Mouse (Mus musculus) liver, embryonic 14.5 days (tissue): ENCODE data around the gene Oprm1. TPM values are rescaled to one million over a fixed set of nuclear protein-coding genes. Genes with fewer than 3 reads are reported as not detected.
A peak's percentile ranks its signal among the peaks of the same experiment; 100 is the strongest.

Source experiments
- ATAC-seq: fragments of 200-750 bp; cut with Nextera tagmentation; 2 replicates; pipeline ENCODE4 v1.8.0; 2017; ENCODE audit warnings: moderate number of reproducible peaks, mild to moderate bottlenecking, moderate library complexity; ENCODE audit not compliant: insufficient read depth
- DNase-seq, 3 experiments: peaks; one replicate each; pipeline ENCODE4 v3.0.0-alpha.2; 2012 to 2013; ENCODE audit warnings: low read depth in 3 of 3, low spot score in 3 of 3
- H3K27ac ChIP-seq: fragments of 300-500 bp; sonication (generic); 2 replicates; pipeline ENCODE4 v1.5.1; 2014; ENCODE audit warnings: moderate library complexity, mild to moderate bottlenecking, control low read depth, inconsistent platforms
- H3K27me3 ChIP-seq: fragments of 300-500 bp; sonication (generic); 2 replicates; pipeline ENCODE4 v1.6.1; 2014; ENCODE audit warnings: mild to moderate bottlenecking, low read length, moderate library complexity; ENCODE audit not compliant: control insufficient read depth, insufficient read depth
- H3K36me3 ChIP-seq: fragments of 300-500 bp; sonication (generic); replicated peaks from 2 replicates; pipeline ENCODE4 v1.6.1; 2014; ENCODE audit warnings: low read depth; ENCODE audit not compliant: control insufficient read depth, insufficient read depth
- H3K4me1 ChIP-seq, 2 experiments: fragments of 200-500 bp in 1 of 2; fragments of 300-500 bp in 1 of 2; sonication (generic) in 1 of 2; replicated peaks; 2 replicates each; pipeline ENCODE4 v1.6.1; 2012 to 2014; ENCODE audit warnings: antibody characterized with exemption in 1 of 2, inconsistent platforms in 1 of 2, low read length in 1 of 2; ENCODE audit not compliant: control insufficient read depth in 2 of 2, insufficient read depth in 2 of 2
- H3K4me2 ChIP-seq: fragments of 300-500 bp; sonication (generic); 2 replicates; pipeline ENCODE4 v1.6.1; 2014; ENCODE audit warnings: low read depth, mild to moderate bottlenecking, control low read depth, moderate library complexity
- H3K4me3 ChIP-seq, 2 experiments: fragments of 200-500 bp in 1 of 2; fragments of 300-500 bp in 1 of 2; sonication (generic) in 1 of 2; 2 replicates each; pipeline ENCODE4 v1.5.1; 2012 to 2014; ENCODE audit warnings: low read depth in 2 of 2, low read length in 2 of 2, mild to moderate bottlenecking in 2 of 2, control low read depth in 1 of 2, inconsistent platforms in 1 of 2, moderate library complexity in 1 of 2; ENCODE audit not compliant: insufficient read depth in 1 of 2
- H3K9ac ChIP-seq: fragments of 300-500 bp; sonication (generic); replicated peaks from 2 replicates; pipeline ENCODE4 v1.6.1; 2014; ENCODE audit warnings: mild to moderate bottlenecking, control low read depth, moderate library complexity
- H3K9me3 ChIP-seq: fragments of 300-500 bp; sonication (generic); 2 replicates; pipeline ENCODE4 v1.6.1; 2016; ENCODE audit warnings: low read length, mixed read lengths; ENCODE audit not compliant: control insufficient read depth
- CTCF ChIP-seq: IDR thresholded peaks from 2 replicates; pipeline ENCODE4 v1.5.1; 2016; ENCODE audit warnings: antibody characterized with exemption, low read depth, control low read depth
- EP300 ChIP-seq: IDR thresholded peaks from 2 replicates; pipeline ENCODE4 v1.6.1; 2016; ENCODE audit warnings: antibody characterized with exemption, low read depth
- WGBS: fragments of 180-500 bp; shearing (Covaris S2); extraction: QIAGEN DNeasy Blood & Tissue Kit; methylation state at CpG from one replicate; pipeline ENCODE4 v1.1.7; 2014; ENCODE audit not compliant: insufficient replicate concordance; 5-methylcytosine and 5-hydroxymethylcytosine counted together
- polyA plus RNA-seq, 2 experiments: library from polyadenylated mRNA; depleted of rRNA in 1 of 2; stranded (reverse) in 1 of 2; unstranded in 1 of 2; fragments of >200 nt; fragmentation: Nextera tagmentation in 1 of 2; extraction: Ambion mirVana in 1 of 2; gene quantifications; 2 replicates each; pipeline versions ENCODE4 v1.2.1 to v1.2.3; 2012 to 2014

Gene Oprm1
- polyA plus RNA-seq (2012; rRNA removed), result not detected in 2 replicates
- not detected in 2 replicates for polyA plus RNA-seq (2014; fragmentation: Nextera tagmentation; extraction: Ambion mirVana)

- Histone ChIP-seq H3K36me3 (no peaks in the 10 kb centered on the region), H3K9me3 (no peaks in the 10 kb centered on the region), H3K27ac (no peak within 1 kb of the TSS), H3K4me1 (no peaks in the 10 kb centered on the region), H3K27me3 (no peaks in the 10 kb centered on the region), H3K4me3 (no peak within 1 kb of the TSS), H3K9ac (no peak within 1 kb of the TSS), H3K4me2 (no peak within 1 kb of the TSS)
- TF ChIP-seq EP300, result no peak
- no peak for TF ChIP-seq CTCF
- WGBS, result 58% methylated on average over 3 of the region's 3 CpGs
- ATAC-seq, result no peak
- DNase-seq, result no peak
Measured at GRCm38 (mm10) chr10:6758206-6758605, at the start of gene Oprm1. Oprm1 (plus strand) TSS chr10:6758506.

DNA sequence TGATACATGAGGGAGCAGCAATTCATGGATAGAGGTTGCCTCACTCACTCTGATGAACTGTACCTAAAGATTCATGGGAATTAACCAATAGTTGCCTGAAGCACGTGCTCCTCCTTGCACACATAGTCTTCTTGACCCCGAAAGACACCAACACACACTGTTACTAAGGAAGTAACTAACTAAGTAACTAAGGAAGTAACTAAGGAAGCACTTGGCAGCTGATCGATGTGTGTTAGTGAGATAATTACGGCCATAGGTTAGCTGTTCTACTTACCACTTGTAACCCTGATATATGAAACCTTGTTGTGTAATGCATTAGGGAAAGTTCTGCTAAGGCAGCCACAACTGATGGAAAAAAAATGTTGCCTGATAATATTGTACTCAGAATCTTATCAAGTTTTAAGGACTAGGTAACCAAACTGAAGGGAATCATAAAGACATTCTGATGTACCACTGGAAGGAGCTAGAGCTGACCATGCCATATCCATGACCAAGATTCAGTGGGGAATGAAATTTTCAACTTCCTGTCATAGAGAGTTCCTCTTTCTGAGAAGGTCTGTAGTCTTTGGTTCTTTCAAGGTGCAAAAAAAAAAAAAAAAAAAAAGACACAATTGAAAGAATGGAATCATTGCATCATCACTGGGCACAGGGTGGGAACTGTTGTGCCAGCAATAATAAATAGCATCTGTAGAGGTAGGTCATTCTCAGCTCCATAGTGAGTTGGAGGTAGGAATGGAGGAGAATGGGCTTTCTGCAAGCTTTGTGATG, 40.9 kb upstream of the Oprm1 start:
- Histone ChIP-seq H3K4me3 (no peak overlapping the region), H3K9ac (no peak overlapping the region), H3K27ac (no peak overlapping the region), H3K9me3 (no peaks in the 10 kb centered on the region), H3K36me3 (no peaks in the 10 kb centered on the region), H3K4me1 (no peaks in the 10 kb centered on the region), H3K4me2 (no peak overlapping the region), H3K27me3 (no peaks in the 10 kb centered on the region)
- ATAC-seq (no peak), DNase-seq (peak in 1 of 3 experiments; percentile 9)
- whole genome bisulfite sequencing, result 10% methylated on average over 4 of the region's 4 CpGs
- TF ChIP-seq CTCF (no peak), EP300 (no peak)

DNA sequence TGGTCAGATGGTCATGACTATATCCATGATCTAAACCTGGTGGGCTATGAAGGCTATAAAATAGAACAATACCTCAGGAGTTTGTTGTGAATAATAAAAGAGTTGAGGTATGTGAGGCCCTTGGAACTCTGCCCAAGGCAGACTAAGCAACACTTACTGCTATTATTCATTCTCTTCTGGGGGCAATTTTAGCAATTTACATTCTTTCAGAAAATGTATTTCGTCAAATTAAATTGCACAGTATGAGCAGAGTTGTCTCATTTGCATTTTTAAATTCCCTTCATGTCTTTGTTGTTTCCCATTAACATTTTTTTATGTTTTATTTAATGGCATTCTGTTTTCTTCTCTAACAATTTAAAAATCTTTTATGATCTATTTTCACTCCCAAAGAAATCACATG, 34.5 kb upstream of the Oprm1 start:
- DNase-seq (no peak), ATAC-seq (no peak)
- H3K36me3 ChIP-seq, result no peaks in the 10 kb centered on the region
- no peak overlapping the region for H3K4me2 ChIP-seq
- 50% methylated on average over 1 of the region's 1 CpGs for WGBS
- no peak overlapping the region for H3K27ac ChIP-seq
- no peak overlapping the region for H3K9ac ChIP-seq
- TF ChIP-seq EP300 (no peak), CTCF (no peak)
- no peaks in the 10 kb centered on the region for H3K4me1 ChIP-seq
- H3K9me3 ChIP-seq, result no peaks in the 10 kb centered on the region
- no peaks in the 10 kb centered on the region for H3K27me3 ChIP-seq
- H3K4me3 ChIP-seq, result no peak overlapping the region

DNA sequence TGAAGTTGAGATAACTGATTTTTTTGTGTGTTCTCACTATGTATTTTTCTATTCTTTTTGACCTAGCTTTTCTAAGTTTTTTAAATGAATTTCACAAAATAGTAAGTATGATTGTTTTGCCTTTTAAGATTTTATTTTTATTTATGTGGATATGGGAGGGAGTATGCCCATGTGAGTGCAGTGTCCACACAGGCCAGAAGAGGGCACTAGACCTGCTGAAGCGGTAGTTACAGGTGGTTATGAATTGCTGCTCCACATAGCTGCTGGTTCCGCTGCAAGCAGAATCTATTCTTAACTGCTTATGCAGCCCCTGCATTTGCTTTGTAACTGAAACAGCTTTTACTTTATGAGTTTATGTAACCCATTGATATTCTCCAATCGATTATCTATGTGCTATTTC, 29.8 kb upstream of the Oprm1 start:
- Histone ChIP-seq H3K4me3 (no peak overlapping the region), H3K36me3 (no peaks in the 10 kb centered on the region), H3K4me1 (no peaks in the 10 kb centered on the region), H3K9ac (no peak overlapping the region), H3K4me2 (no peak overlapping the region), H3K27ac (no peak overlapping the region), H3K9me3 (no peaks in the 10 kb centered on the region), H3K27me3 (no peaks in the 10 kb centered on the region)
- DNase-seq (no peak), ATAC-seq (no peak)
- TF ChIP-seq CTCF (peak; percentile 39), EP300 (no peak)
- 74% methylated on average over 3 of the region's 3 CpGs for WGBS

DNA sequence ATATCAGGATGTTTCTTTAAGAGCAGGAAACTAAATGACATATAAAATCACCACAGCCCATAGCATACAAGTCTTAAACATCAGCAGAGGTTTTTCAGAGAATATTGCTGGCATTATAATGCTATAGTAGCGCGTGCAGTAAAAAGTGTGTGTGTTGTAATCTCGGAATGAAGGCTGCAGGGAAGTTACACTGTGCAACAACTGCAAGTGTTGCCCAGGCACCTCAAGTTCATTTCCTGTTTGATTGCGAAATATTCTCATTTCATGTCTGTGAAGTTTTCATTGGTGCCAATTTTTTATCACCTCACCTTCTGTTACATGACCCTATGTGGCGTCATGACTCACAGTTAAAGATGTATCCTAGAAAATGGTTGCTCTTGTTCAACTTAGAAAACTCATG, 4.9 kb upstream of the Oprm1 start:
- DNase-seq, result no peak
- WGBS, result 50% methylated on average over 5 of the region's 5 CpGs
- no peak for ATAC-seq
- Histone ChIP-seq H3K4me2 (no peak overlapping the region), H3K4me3 (no peak overlapping the region), H3K27me3 (no peaks in the 10 kb centered on the region), H3K4me1 (no peaks in the 10 kb centered on the region), H3K36me3 (no peaks in the 10 kb centered on the region), H3K9me3 (no peaks in the 10 kb centered on the region), H3K27ac (no peak overlapping the region), H3K9ac (no peak overlapping the region)
- TF ChIP-seq CTCF (no peak), EP300 (no peak)
